Mouse (Mus musculus): ENCODE measurements around the gene Stxbp1. TPM values are rescaled to one million over a fixed set of nuclear protein-coding genes. Genes with fewer than 3 reads are reported as not detected.
"Not testable (repeated sequence)": the region's sequence is repeated elsewhere in the genome, so short reads cannot be mapped to it uniquely, and the experiment has no call there.

Gene Stxbp1
- total RNA-seq, 2 experiments from 2014 or later = 601 to 619 TPM

DNA sequence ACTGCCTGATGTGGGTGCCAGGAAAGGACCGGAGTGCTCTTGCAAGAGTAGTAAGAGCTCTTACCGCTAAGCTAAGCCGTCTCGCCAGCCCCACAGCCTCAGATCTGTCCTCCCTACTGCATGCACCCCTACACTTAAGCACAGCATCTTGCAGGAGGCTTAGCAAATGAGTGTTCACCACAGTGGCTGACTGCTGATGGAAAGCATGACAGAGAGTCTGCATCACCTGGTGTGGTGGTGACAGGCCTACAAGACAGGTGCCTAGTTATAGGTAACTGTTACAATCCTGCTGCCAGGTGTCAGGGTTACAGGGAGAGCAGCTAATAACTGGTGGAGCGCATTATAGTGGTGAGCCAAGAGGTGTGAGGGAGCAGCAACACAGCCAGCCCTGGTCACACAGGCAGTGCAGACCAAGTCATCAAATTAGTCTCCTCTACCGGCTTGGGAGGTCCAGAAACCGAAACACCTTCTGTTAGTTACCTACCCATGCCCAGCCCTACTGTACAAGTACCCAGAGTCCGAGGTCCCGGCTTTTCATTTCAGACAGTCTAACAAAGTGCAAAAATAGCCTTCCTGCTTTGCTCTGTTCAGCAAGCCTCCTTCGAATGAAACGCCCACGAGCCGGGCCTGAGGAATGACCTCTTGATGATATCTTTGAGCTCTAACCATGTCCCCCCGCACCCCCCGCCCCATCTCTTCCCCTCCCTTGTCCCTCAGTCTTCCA lies 28.1 kb upstream of the Stxbp1 start:
- no peak for DNase-seq (ENCODE audit: low spot score in 2 of 2)

GRCm38 (mm10) chr2:32874070-32874469 lies 27.0 kb upstream of the Stxbp1 start:
- DNase-seq (ENCODE audit: low spot score in 2 of 2) = no peak

DNA sequence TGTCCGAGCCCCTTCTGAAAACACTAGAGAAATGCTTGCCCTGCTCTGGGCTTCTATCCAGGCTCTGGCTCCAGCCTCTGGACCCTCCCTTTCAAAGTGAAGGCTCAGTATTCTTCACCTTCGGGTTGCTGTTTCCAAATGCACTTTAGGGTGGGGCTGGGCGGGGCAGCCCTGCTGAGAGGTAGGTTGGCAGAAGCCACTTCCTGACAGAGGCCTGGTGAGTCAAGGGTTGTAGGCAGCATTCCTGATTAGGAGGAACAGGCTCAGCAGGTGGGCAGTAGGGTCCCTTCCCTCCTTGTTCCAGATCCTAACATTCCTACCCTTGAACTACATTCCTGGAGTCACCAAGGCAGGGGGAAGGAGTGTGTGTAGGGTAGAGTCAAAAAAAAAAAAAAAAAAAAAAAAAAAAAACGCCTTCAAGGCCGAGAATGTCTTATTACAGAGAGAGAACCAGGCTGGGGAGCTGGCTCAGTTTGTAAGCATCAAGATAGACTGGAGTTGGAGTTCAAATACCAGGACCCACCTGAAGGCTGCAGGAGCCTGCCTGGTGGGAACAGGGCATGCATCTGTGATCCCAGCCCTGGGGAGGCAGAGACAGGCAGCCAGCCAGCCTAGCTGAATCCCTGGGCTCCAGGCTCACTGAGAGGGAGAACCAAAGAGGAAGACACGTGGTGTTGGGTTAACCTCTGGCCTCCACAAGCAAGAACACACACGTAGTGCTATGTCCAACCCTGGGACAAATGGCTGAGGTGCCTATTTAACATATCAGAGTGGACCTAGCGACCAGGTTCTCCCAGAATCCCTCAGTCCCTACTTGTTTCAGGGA lies 23.4 kb upstream of the Stxbp1 start:
- DNase-seq (ENCODE audit: low spot score in 2 of 2) = no peak

DNA sequence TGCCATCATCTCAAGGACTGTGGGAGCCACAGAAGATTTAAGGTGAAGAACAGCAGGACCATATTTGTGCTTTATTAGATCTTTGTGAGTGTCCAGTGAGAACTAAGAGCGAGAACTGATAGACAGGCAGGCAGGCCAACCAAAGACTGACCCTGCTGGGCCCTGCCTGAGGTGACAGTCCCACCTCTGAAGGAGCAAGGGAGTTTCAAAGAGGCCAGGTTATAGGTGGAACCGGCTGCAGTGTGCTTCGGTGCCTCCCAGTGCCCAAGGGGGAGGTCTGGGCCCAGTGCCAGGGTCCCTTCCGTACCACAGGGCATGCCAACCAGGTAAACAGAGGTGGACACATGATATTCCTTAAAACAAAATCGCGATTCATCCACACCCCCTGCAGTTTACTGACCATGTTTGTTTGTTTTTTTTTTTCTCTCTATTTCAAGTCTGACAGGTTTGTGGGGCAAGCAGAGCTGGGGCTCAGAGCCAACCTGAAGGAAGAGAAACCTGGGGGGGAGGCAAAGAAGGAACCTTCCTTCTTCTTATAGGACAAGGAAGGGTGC lies 22.8 kb upstream of the Stxbp1 start:
- DNase-seq (ENCODE audit: low spot score in 2 of 2) = no peak

DNA sequence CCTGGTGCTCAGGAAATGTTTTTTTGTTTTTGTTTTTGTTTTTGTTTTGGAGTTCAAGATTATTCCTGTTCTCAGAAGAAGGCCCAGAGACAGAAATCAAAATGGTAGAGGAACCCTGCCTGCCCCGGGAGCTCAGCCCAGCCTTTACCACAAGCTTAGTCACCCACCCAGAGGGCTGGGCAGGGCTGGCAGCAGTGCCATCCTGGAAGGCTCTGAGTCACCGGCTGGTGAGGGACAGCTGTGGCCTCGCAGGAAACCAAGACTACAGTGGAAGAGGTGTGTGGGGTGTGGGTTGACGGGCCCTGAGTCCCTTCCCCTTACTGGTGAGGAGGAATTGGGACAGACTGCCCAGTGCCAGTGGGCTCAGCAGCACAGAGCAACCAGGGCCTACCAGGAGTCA lies 20.3 kb upstream of the Stxbp1 start:
- no peak for DNase-seq (ENCODE audit: low spot score in 2 of 2)

DNA sequence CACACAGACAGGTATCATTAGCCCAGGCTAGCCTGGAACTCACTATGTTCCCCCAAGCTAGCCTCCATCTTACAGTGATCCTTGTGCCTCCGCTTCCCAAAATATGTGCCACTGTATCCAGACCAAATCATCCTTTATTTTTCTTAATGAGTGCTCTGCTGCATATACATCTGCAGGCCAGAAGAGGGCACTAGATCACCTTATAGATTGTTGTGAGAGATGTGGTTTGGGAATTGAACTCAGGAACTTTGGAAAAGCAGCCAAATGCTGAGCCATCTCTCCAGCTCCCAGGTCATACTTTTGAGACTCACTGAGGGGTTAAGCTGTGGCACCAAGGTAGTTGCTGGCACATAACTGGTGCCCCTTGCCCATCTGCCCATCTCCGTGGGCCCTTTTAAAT lies 17.7 kb upstream of the Stxbp1 start:
- no peak for DNase-seq (ENCODE audit: low spot score in 2 of 2)

GRCm38 (mm10) chr2:32863317-32863716 lies 16.3 kb upstream of the Stxbp1 start:
- DNase-seq (ENCODE audit: low spot score in 2 of 2) = no peak

- no peak for DNase-seq (ENCODE audit: low spot score in 2 of 2)
Measured at GRCm38 (mm10) chr2:32860799-32861198, 13.8 kb upstream of the Stxbp1 start.

DNA sequence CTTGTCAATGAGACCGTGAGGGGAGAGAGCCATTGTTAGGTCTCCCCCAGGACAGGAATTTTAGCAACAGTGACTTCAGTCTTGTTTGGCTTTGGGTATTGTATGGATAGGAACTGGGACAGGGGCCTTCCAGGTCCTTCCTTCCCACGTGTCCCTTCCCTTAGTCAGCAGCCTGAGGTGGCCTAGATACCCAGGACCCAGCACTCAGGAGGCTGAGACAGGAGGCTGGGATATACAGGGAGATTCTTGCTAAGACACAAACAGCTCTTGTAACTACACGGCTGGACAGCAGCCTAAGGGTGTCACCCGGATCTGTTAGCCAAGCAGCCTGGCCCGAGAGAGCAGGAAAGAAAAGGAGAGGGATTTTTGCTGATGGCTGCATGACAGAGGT lies 12.6 kb upstream of the Stxbp1 start:
- no peak for DNase-seq (ENCODE audit: low spot score in 2 of 2)

- peak in 1 of 2 experiments; percentile 59 for DNase-seq (ENCODE audit: low spot score in 2 of 2)
Measured at GRCm38 (mm10) chr2:32859010-32859621, 12.1 kb upstream of the Stxbp1 start.

DNA sequence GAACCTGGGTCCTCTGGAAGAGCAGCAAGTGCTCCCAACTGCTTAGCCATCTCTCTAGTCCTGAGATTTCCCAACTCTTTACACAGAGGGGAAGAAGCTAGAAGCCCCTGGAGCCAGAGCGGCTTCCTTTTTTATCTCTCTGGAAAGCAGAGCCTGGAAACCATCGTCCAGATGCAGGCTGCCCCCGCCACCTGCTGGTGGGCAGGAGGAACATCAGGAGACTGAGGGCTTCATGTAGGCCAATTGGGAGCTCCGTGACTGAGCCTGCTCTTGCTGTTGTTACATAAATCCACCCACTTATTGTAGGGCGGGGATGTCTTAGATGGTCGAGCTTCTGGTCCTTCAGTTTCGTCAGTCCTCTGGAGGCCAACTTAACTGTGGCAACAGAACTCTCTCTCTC lies 10.5 kb upstream of the Stxbp1 start:
- DNase-seq (ENCODE audit: low spot score in 2 of 2) = peak; percentile 67 to 76

- DNase-seq (ENCODE audit: low spot score in 2 of 2) = no peak
Measured at GRCm38 (mm10) chr2:32855790-32856465, 8.9 kb upstream of the Stxbp1 start.

GRCm38 (mm10) chr2:32855046-32855785 lies 8.2 kb upstream of the Stxbp1 start:
- DNase-seq (ENCODE audit: low spot score in 2 of 2) = no peak

DNA sequence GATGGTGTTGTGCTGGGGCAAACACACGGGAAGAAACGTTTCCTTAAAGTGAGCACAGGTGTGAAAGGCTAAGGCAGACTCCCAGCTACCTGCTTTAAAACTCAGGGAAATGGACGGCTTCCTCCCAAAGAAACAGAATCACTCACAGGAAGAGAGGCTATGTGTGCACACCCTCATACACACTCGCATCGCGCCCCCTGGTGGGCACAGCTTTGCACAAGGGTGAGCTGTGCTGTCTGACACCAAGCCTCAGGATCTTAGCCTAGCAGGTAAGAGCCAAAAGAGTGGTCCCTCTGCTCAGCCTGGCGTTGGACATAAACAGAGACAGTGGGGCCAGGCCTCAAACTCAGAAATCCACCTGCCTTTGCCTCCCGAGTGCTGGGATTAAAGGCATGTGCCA lies 7.2 kb upstream of the Stxbp1 start:
- DNase-seq (ENCODE audit: low spot score in 2 of 2) = peak; percentile 80 to 87

DNA sequence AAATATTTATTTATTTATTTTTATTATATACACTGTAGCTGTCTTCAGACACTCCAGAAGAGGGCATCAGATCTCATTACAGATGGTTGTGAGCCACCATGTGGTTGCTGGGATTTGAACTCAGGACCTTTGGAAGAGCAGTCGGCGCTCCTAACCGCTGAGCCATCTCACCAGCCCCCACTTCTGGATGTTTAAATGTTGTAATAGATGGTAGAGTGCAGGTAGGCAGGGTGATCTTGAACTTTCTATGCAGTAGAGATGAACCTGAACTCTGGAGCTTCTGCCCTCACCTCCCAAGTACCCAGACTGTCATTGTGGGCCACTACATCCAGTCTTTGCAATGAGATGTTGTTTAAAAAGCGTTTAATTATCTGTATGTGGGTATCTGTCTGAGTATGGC lies 6.7 kb upstream of the Stxbp1 start:
- not testable (repeated sequence) for DNase-seq (ENCODE audit: low spot score in 2 of 2)

GRCm38 (mm10) chr2:32852156-32852555 lies 5.1 kb upstream of the Stxbp1 start:
- no peak for DNase-seq (ENCODE audit: low spot score in 2 of 2)

DNA sequence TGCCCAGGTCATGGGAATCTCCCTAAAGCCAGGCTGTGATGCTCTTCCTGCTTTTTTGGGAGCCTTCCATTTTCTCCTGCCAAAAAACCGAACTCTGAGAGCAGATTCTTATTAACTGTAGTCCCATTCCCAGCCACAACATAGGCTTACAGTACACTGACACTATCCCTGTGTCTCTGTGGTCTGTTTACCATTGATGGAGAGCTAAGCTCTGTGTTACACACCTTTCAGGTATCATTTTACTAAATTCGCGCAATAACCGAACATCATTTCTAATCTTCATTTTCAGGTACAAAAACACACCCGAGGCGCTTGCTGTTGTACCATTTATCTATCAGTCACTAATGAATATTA lies 400 bp upstream of the Stxbp1 start:
- DNase-seq (ENCODE audit: low spot score in 2 of 2) = no peak

GRCm38 (mm10) chr2:32846101-32846804 lies 792 bp downstream of the Stxbp1 start:
- peak; percentile 69 to 73 for DNase-seq (ENCODE audit: low spot score in 2 of 2)

DNA sequence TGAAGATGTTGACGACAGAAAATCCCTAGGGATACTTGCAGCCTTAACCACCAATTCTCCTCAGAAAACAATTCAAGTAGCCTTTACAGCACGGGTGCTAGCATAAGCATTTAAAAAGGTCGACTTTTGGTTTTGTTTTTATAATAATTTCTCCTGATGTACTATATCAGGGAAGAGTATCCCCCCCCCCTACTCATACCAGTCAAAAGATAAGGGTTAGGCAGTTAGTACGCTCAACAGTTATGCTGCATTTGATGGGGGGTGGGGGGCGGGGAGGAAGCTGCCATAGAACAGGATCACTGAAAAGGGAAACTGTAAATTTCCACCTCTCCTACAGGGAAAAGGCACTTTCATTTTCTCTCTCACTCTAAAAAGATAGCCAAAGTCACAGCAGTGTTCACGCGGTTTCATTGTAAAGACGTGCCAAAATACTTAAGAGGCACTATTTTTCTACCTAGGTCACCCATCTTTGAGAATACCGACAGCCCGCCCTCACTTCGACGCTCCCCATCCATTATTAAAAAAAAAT lies 1.4 kb downstream of the Stxbp1 start:
- no peak for DNase-seq (ENCODE audit: low spot score in 2 of 2)

DNA sequence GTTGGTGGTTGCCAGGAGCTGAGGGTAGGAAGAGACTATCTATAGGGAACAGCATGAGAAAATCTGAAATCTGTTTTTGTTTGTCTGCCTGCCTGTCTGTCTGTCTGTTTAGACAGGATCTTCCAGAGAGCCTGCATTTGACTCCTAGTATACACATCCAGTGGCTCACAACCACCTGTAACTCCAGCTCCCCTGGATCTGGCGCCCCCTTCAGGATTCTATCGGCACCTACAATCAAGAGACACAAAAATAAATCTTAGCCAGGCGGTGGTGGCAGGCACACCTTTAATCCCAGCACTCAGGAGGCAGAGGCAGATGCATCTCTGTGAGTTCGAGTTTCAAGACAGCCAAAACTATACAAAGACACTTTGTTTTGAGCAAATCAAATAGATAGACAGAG lies 4.5 kb downstream of the Stxbp1 start:
- no peak for DNase-seq (ENCODE audit: low spot score in 2 of 2)
